Mouse (Mus musculus) embryonic facial prominence, embryonic 15.5 days (tissue): ENCODE measurements around the gene Arhgap10. TPM values are rescaled to one million over a fixed set of nuclear protein-coding genes. Genes with fewer than 3 reads are reported as not detected.
"Not testable (repeated sequence)": the region's sequence is repeated elsewhere in the genome, so short reads cannot be mapped to it uniquely, and the experiment has no call there.

Experiments used
- ATAC-seq: fragments of 200-750 bp; cut with Nextera tagmentation; 2 replicates; pipeline ENCODE4 v1.8.0; 2017; ENCODE audit warnings: low read depth, moderate TSS enrichment; ENCODE audit not compliant: insufficient number of reproducible peaks, low FRiP score, low TSS enrichment
- H3K27ac ChIP-seq: fragments of 300-500 bp; sonication (generic); replicated peaks from 2 replicates; pipeline ENCODE4 v1.5.1; 2015; ENCODE audit warnings: mild to moderate bottlenecking, inconsistent platforms
- H3K27me3 ChIP-seq: fragments of 300-500 bp; sonication (generic); 2 replicates; pipeline ENCODE4 v1.6.1; 2015; ENCODE audit warnings: inconsistent platforms
- H3K36me3 ChIP-seq: fragments of 300-500 bp; sonication (generic); 2 replicates; pipeline ENCODE4 v1.6.1; 2015; ENCODE audit warnings: mild to moderate bottlenecking, inconsistent platforms
- H3K4me1 ChIP-seq: fragments of 300-500 bp; sonication (generic); 2 replicates; pipeline ENCODE4 v1.6.1; 2015; ENCODE audit warnings: inconsistent platforms
- H3K4me2 ChIP-seq: fragments of 300-500 bp; sonication (generic); replicated peaks from 2 replicates; pipeline ENCODE4 v1.6.1; 2015; ENCODE audit warnings: mild to moderate bottlenecking, inconsistent platforms
- H3K4me3 ChIP-seq: fragments of 300-500 bp; sonication (generic); replicated peaks from 2 replicates; pipeline ENCODE4 v1.5.1; 2015; ENCODE audit warnings: mild to moderate bottlenecking, inconsistent platforms
- H3K9ac ChIP-seq: fragments of 300-500 bp; sonication (generic); 2 replicates; pipeline ENCODE4 v1.6.1; 2015; ENCODE audit warnings: inconsistent platforms
- H3K9me3 ChIP-seq: fragments of 300-500 bp; sonication (generic); replicated peaks from 2 replicates; pipeline ENCODE4 v1.6.1; 2016; ENCODE audit warnings: inconsistent platforms
- WGBS: fragments of 180-500 bp; shearing (Covaris S2); methylation state at CpG from one replicate; pipeline ENCODE4 v1.1.7; 2015; 5-methylcytosine and 5-hydroxymethylcytosine counted together
- polyA plus RNA-seq: library from polyadenylated mRNA; unstranded; fragments of >200 nt; fragmentation: Nextera tagmentation; extraction: Ambion mirVana; gene quantifications from 2 replicates; pipeline ENCODE4 v1.2.1, GENCODE M21; 2015

The Arhgap10 gene
- polyA plus RNA-seq, 1 experiment from 2014 or later, result 30.1 TPM

DNA sequence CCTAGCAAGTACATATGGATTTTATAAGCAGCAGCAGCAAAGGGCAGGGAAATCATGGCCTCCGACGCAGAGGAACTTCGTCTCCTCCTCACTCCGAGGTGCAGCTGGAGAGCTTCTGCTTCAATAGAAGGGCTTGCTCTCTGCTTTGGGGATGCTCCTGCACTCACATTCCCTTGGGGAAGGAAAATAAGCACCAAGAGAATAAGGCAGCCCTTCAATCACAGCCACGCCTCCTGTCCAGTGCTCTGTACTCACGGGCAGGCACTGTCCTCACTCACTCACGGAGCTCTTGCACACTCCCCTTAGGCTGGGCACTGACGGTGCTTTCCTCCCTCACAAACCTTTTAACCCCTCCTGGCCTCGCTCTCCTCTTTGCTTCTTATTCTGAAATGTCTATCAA, 176.4 kb downstream of the Arhgap10 start:
- Histone ChIP-seq H3K4me1 (peaks cover 30% of the 10 kb centered on the region), H3K4me2 (peak overlapping the region; percentile 9), H3K27me3 (no peaks in the 10 kb centered on the region), H3K9me3 (no peaks in the 10 kb centered on the region), H3K9ac (no peak overlapping the region), H3K4me3 (no peak overlapping the region), H3K36me3 (peaks cover 11% of the 10 kb centered on the region), H3K27ac (peak overlapping the region; percentile 90)
- 28% methylated on average over 9 of the region's 9 CpGs for WGBS
- ATAC-seq, result peak; percentile 11; the same call in 1 of the 2 replicates

DNA sequence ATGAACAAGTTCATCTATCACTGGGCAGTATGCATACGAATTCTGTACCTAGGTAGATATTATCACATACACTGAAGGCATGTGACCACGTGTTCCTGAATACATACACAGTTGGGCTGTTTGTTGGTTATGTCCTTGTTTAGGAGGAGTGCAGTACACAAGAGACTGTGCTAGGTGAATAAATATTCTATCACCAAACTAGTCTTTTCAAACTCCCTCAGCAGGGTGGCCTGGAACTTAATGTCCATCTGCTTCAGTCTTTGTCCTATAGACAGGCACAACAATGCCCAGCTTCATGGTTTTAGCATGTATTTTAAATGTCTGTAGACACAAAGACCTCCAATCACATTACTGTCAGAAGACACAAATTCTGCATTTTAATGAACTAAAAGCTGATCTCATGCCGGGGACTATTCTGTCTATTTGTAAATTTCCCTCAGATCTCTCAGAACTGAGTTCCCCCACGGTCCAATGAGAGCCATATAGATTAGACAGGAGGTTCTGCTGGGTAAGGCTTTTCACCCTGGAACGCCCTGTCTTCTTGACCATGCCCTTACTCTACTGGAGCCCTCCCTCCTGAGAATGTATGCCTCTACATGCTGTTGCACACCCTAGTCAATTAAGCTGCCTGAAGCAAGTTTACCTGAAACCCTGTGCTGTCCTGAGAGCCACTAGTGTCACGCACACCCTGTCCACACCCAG, 177.6 kb downstream of the Arhgap10 start:
- no peak overlapping the region for H3K9ac ChIP-seq
- peaks cover 30% of the 10 kb centered on the region for H3K4me1 ChIP-seq
- no peak overlapping the region for H3K4me3 ChIP-seq
- WGBS, result 85% methylated on average over 6 of the region's 6 CpGs
- ATAC-seq, result no peak
- no peak overlapping the region for H3K4me2 ChIP-seq
- H3K27ac ChIP-seq, result peak overlapping the region; percentile 90
- H3K9me3 ChIP-seq, result no peaks in the 10 kb centered on the region
- peaks cover 5% of the 10 kb centered on the region; the same call in 1 of the 2 replicates for H3K36me3 ChIP-seq
- no peaks in the 10 kb centered on the region for H3K27me3 ChIP-seq

DNA sequence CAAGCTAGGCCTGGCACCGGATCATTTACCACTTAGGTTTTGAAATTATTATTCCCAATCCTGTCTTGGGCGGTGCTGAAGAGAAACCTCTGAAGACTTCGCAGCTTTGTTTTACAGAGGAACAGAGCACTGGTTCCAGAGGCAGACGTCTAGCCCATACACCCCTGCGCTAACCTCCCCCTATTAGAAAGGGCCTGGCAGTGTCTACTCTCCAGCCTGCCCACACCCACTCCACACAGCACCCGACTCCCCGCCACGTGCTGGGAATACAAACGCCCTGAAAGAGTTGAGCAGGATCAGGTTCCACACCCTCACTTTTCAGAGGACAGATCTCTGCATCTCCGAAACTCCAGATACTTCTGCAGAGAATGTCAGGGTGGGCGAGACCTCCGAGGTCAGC, 180.5 kb downstream of the Arhgap10 start:
- ATAC-seq, result no peak
- Histone ChIP-seq H3K4me1 (peaks cover 28% of the 10 kb centered on the region), H3K9me3 (no peaks in the 10 kb centered on the region), H3K27me3 (no peaks in the 10 kb centered on the region), H3K27ac (no peak overlapping the region), H3K4me2 (no peak overlapping the region), H3K9ac (no peak overlapping the region), H3K4me3 (no peak overlapping the region), H3K36me3 (peaks cover 9% of the 10 kb centered on the region; the same call in 1 of the 2 replicates)
- WGBS, result 52% methylated on average over 12 of the region's 12 CpGs

DNA sequence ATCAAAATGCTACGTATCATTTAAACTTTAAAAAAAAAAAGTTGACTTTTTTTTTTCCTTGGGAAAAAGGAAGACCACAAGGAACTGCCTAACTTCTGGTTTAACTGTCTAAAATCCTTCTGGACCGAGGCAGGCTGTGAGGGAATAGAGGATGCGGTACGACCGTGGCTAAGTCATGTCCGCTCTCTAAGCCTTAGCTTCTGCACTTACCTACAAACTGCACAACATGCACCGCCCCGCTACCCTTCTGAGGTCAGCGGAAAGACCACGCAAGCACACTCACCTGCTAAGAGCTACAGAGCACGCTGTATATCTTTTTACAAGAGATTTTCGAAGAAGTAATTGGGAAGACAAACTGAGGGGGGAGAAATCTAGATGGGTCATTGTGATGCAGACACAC, 186.6 kb downstream of the Arhgap10 start:
- WGBS, result 81% methylated on average over 12 of the region's 12 CpGs

DNA sequence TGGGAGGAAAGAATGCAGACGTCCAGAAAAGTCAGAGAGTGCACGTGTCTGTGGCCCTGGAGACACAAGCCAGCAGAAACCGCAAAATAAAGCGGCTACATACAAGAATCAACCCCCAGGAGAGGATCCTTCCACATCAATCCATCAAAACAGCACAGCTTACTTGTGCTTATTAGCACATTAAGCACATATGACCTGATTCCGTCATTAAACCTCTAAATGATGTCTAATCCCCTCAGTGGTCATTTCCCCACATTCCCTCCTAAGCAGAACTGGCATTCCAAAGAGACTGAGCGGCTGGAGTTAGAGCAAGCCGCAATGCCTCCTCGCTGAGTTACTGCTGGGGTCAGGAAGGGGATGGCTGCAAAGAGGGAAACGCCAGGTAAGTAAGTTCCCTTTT, 187.4 kb downstream of the Arhgap10 start:
- no peak overlapping the region for H3K4me3 ChIP-seq
- WGBS, result 52% methylated on average over 9 of the region's 9 CpGs
- H3K4me2 ChIP-seq, result no peak overlapping the region
- peaks cover 15% of the 10 kb centered on the region for H3K4me1 ChIP-seq
- no peak for ATAC-seq
- H3K36me3 ChIP-seq, result peaks cover 11% of the 10 kb centered on the region
- no peak overlapping the region for H3K27ac ChIP-seq
- H3K9ac ChIP-seq, result no peak overlapping the region
- H3K27me3 ChIP-seq, result no peaks in the 10 kb centered on the region
- H3K9me3 ChIP-seq, result no peaks in the 10 kb centered on the region

More for the DNA sequence above, 186.6 kb downstream of the Arhgap10 start:
- Histone ChIP-seq H3K4me1 (peaks cover 15% of the 10 kb centered on the region), H3K27ac (no peak overlapping the region), H3K36me3 (peaks cover 11% of the 10 kb centered on the region), H3K27me3 (no peaks in the 10 kb centered on the region), H3K9me3 (no peaks in the 10 kb centered on the region), H3K9ac (no peak overlapping the region), H3K4me3 (no peak overlapping the region), H3K4me2 (no peak overlapping the region)
- ATAC-seq, result no peak

DNA sequence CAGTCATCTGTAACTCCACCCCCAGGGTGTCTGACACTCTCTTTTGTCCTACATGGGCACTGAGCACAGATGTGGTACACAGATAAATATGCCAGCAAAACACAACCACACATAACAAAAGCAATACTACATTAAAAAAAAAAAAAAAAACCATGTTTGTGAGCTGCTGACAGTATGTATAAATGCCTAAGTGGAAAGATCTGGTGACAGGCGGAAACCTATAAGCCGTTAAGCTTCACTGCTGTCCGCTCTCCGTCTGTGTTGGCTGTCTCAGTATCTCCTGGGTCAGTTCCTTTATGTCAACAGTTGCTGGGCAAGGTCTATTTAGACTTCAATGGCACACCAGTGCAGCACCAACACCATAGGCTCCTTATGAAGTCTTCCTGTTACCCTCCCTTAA, 188.0 kb downstream of the Arhgap10 start:
- no peaks in the 10 kb centered on the region for H3K9me3 ChIP-seq
- H3K36me3 ChIP-seq, result peaks cover 10% of the 10 kb centered on the region
- no peaks in the 10 kb centered on the region for H3K27me3 ChIP-seq
- ATAC-seq, result no peak
- no peak overlapping the region for H3K4me2 ChIP-seq
- WGBS, result 57% methylated on average over 4 of the region's 4 CpGs
- peaks cover 15% of the 10 kb centered on the region for H3K4me1 ChIP-seq
- H3K27ac ChIP-seq, result no peak overlapping the region
- no peak overlapping the region for H3K4me3 ChIP-seq
- H3K9ac ChIP-seq, result no peak overlapping the region

DNA sequence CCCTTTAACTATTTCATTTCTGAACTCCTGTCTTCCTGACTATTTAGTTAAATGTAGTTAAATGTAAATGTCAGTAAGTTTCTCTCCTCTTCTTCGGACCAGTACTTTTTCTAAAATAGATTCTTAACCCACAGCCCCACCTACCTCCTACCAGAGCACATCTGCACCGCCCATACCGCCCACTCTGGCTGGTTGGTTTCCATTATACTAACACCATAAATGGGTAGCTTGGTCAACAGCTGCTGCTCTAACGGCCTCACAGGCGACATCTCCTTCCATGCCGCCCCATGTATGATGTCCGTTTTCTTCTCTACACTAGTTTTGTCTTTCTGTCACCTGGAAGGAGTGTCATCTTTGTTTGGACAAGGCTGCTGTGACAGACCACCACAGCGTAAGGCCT, 189.3 kb downstream of the Arhgap10 start:
- H3K4me3 ChIP-seq, result no peak overlapping the region
- WGBS, result 79% methylated on average over 8 of the region's 8 CpGs

DNA sequence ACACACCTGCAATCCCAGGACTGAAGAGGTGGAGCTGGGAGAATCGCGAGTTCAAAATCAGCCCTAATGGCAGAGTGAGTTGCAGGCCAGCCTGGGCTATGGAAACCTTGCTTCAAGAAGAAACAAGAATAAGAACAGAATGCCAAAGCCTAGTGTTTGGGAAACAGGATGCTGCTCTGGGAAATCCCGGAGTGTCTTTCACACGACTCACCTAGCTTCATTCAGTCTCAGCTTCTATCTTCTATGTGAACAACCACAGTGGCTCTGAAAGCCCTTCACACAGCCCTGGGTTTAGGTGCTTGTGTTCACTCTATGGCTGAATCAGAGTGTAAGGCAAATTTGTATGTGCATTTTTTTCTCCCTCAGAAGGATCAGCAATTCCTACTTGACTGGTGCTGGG, 190.4 kb downstream of the Arhgap10 start:
- H3K27me3 ChIP-seq, result no peaks in the 10 kb centered on the region
- no peak overlapping the region for H3K27ac ChIP-seq
- peaks cover 15% of the 10 kb centered on the region for H3K4me1 ChIP-seq
- no peak for ATAC-seq
- no peaks in the 10 kb centered on the region for H3K9me3 ChIP-seq
- no peak overlapping the region for H3K4me2 ChIP-seq
- H3K4me3 ChIP-seq, result no peak overlapping the region
- no peak overlapping the region for H3K9ac ChIP-seq
- peaks cover 3% of the 10 kb centered on the region; the same call in 1 of the 2 replicates for H3K36me3 ChIP-seq
- WGBS, result 89% methylated on average over 4 of the region's 4 CpGs

More for the DNA sequence above, 189.3 kb downstream of the Arhgap10 start:
- Histone ChIP-seq H3K9me3 (no peaks in the 10 kb centered on the region), H3K27me3 (no peaks in the 10 kb centered on the region), H3K27ac (no peak overlapping the region), H3K4me1 (peaks cover 15% of the 10 kb centered on the region), H3K4me2 (no peak overlapping the region), H3K36me3 (peaks cover 3% of the 10 kb centered on the region; the same call in 1 of the 2 replicates), H3K9ac (no peak overlapping the region)
- ATAC-seq, result no peak

DNA sequence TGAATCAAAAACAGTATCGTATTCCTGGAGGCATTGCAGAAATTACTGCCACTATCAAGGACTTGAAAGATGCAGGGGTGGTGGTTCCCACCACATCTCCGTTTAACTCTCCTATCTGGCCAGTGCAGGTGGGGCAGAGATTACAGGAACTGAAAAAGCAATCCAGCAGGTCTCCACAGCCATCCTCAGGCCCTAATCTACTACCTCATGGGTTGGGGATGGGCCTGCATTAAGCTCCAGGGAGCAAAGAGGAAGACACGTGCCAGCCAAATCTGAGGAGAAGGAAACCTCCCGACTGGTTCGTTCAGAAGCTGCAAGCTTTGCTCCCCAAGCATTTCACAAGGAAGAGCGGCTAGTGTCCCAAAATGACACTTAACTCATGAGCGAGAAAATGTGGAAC, 195.0 kb downstream of the Arhgap10 start:
- H3K27ac ChIP-seq, ATAC-seq, H3K27me3 ChIP-seq, H3K4me2 ChIP-seq, H3K4me1 ChIP-seq, H3K4me3 ChIP-seq, H3K9ac ChIP-seq, H3K36me3 ChIP-seq, H3K9me3 ChIP-seq: not testable (repeated sequence)
- WGBS, result 86% methylated on average over 6 of the region's 7 CpGs

DNA sequence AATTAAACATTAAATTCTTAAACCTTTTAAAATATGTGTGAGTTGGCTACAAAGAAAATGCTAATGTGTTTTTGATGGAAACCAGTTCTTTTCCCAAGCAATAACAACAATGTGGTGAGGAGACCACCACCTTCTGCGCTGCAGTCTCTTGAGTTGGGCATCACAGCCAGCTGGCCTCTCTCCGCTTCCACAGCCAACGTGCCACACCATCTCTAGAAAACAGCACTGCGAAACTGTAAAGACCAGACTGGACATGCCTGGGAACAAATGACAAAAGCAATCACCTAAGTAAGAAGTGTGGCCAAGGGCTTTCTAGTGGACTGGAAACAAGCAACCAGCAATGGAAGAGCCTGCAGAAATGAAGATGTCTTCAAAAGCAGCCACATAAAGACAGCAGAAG, 195.9 kb downstream of the Arhgap10 start:
- no peaks in the 10 kb centered on the region for H3K4me1 ChIP-seq
- no peak overlapping the region for H3K27ac ChIP-seq
- WGBS, result 91% methylated on average over 4 of the region's 4 CpGs
- H3K4me2 ChIP-seq, result no peak overlapping the region
- no peak for ATAC-seq
- no peaks in the 10 kb centered on the region for H3K9me3 ChIP-seq
- no peak overlapping the region for H3K4me3 ChIP-seq
- no peaks in the 10 kb centered on the region for H3K27me3 ChIP-seq
- 0 out of 2 replicates have a peak, but pooled peaks cover 3% of the 10 kb centered on the region for H3K36me3 ChIP-seq
- no peak overlapping the region for H3K9ac ChIP-seq

DNA sequence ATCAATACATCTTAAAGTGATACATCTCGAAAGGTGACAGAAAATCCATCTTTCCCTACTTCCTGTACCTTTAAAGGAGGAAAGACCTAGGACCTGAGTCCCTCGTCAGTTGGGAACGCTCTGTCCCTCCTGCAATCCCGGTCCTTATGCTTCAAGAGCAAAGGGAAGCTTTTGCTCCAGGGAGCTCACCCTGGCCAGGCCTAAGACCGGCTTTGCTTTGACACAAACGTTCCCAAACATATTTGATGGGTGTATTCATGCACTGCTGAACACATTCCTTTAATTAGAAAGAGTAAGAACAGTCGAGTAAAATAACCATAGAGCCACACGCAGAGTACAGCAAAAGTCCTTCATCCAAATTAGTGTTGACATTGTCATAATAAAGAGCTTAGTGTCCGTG, 199.2 kb downstream of the Arhgap10 start:
- WGBS, result 70% methylated on average over 9 of the region's 9 CpGs

DNA sequence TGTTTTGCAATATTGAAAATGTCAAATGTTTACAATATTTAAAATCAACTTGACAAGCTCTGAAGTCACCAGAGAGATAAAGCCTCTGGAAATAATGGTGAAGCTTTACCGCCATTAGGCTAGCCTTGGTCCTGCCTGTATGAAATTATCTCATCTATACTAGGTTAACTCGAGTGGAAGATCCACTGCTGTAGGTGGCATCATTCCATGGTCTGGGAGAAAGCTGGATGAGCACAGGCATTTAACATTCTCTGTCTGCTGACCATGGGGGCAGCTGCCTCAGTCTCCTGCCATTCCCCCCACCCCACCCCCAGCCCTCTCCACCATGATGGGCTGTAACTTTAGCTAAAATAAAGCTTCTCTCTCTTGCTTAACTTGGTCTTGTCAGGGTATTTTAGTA, 200.0 kb downstream of the Arhgap10 start:
- WGBS, result 76% methylated on average over 2 of the region's 2 CpGs
- no peaks in the 10 kb centered on the region for H3K4me1 ChIP-seq
- no peaks in the 10 kb centered on the region for H3K9me3 ChIP-seq
- H3K27ac ChIP-seq, result no peak overlapping the region
- ATAC-seq, result no peak
- H3K9ac ChIP-seq, result no peak overlapping the region
- 0 out of 2 replicates have a peak, but pooled peaks cover 3% of the 10 kb centered on the region for H3K36me3 ChIP-seq
- H3K4me2 ChIP-seq, result no peak overlapping the region
- no peak overlapping the region for H3K4me3 ChIP-seq
- H3K27me3 ChIP-seq, result no peaks in the 10 kb centered on the region

More for the DNA sequence above, 199.2 kb downstream of the Arhgap10 start:
- Histone ChIP-seq H3K27me3 (no peaks in the 10 kb centered on the region), H3K9me3 (no peaks in the 10 kb centered on the region), H3K36me3 (0 out of 2 replicates have a peak, but pooled peaks cover 3% of the 10 kb centered on the region), H3K4me2 (no peak overlapping the region), H3K27ac (no peak overlapping the region), H3K4me1 (no peaks in the 10 kb centered on the region), H3K9ac (no peak overlapping the region), H3K4me3 (no peak overlapping the region)
- no peak for ATAC-seq
